Mouse (Mus musculus) CH12.LX (cell line): ENCODE results near the gene Asb17. TPM values are rescaled to one million over a fixed set of nuclear protein-coding genes. Genes with fewer than 3 reads are reported as not detected.

ENCODE experiments used
- DNase-seq: peaks from one replicate; pipeline ENCODE4 v3.0.0-alpha.2; 2013; ENCODE audit errors: extremely low read depth
- H3K27ac ChIP-seq: 2 replicates; pipeline ENCODE4 v1.5.1; 2012; ENCODE audit warnings: low read depth, mild to moderate bottlenecking, control low read depth, moderate library complexity; ENCODE audit not compliant: insufficient read depth
- H3K27me3 ChIP-seq: replicated peaks from 2 replicates; pipeline ENCODE3; 2012; ENCODE audit warnings: inconsistent platforms
- H3K36me3 ChIP-seq, 2 experiments: replicated peaks in 1 of 2; 2 replicates each; pipeline versions ENCODE3 to v1.6.1; 2012; ENCODE audit warnings: inconsistent platforms in 1 of 2, low read length in 1 of 2, mild to moderate bottlenecking in 1 of 2, mixed read lengths in 1 of 2, moderate library complexity in 1 of 2; ENCODE audit not compliant: control insufficient read depth in 1 of 2, insufficient read depth in 1 of 2
- H3K4me1 ChIP-seq, 2 experiments: 2 replicates each; pipeline ENCODE4 v1.6.1; 2012; ENCODE audit warnings: inconsistent platforms in 1 of 2, moderate library complexity in 1 of 2; ENCODE audit not compliant: insufficient read depth in 2 of 2, control insufficient read depth in 1 of 2
- H3K4me2 ChIP-seq: 2 replicates; pipeline ENCODE4 v1.6.1; 2012; ENCODE audit warnings: low read depth, mild to moderate bottlenecking, control low read depth; ENCODE audit not compliant: poor library complexity, insufficient read depth, severe bottlenecking
- H3K4me3 ChIP-seq, 3 experiments: fragments of 150-350 bp in 1 of 3; sonication (generic) in 1 of 3; replicated peaks in 1 of 3; 2 replicates each; pipeline versions ENCODE3 to v1.5.1; 2011 to 2012; ENCODE audit warnings: low read depth in 2 of 3, low read length in 2 of 3, mild to moderate bottlenecking in 2 of 3, moderate library complexity in 2 of 3, control low read depth in 1 of 3, improper control_type of control experiment in 1 of 3, inconsistent platforms in 1 of 3, mixed read lengths in 1 of 3; ENCODE audit not compliant: poor library complexity in 1 of 3
- H3K79me2 ChIP-seq: replicated peaks from 2 replicates; pipeline ENCODE4 v1.6.1; 2012; ENCODE audit warnings: mild to moderate bottlenecking, moderate library complexity; ENCODE audit not compliant: control insufficient read depth, poor library complexity, insufficient read depth, severe bottlenecking; ENCODE audit errors: extremely low read depth
- H3K9ac ChIP-seq: 2 replicates; pipeline ENCODE4 v1.6.1; 2012; ENCODE audit warnings: low read depth, mild to moderate bottlenecking, control low read depth, moderate library complexity; ENCODE audit not compliant: insufficient read depth
- H3K9me3 ChIP-seq: replicated peaks from 2 replicates; pipeline ENCODE3; 2012; ENCODE audit warnings: low read length, inconsistent platforms, mixed read lengths
- BHLHE40 ChIP-seq: IDR thresholded peaks from 2 replicates; pipeline ENCODE4 v1.6.1; 2011; ENCODE audit warnings: mild to moderate bottlenecking, low read depth, low read length, improper control_type of control experiment
- CHD2 ChIP-seq: IDR thresholded peaks from 2 replicates; pipeline ENCODE4 v1.6.1; 2011; ENCODE audit warnings: low read length, improper control_type of control experiment
- E2F4 ChIP-seq: IDR thresholded peaks from 2 replicates; pipeline ENCODE4 v1.6.1; 2011; ENCODE audit warnings: low read depth, low read length, improper control_type of control experiment; ENCODE audit not compliant: insufficient replicate concordance
- EP300 ChIP-seq: IDR thresholded peaks from 2 replicates; pipeline ENCODE4 v1.6.1; 2011; ENCODE audit warnings: low read length, improper control_type of control experiment
- GABPA ChIP-seq: IDR thresholded peaks from 2 replicates; pipeline ENCODE4 v1.6.1; 2012; ENCODE audit warnings: low read depth, low read length, improper control_type of control experiment, inconsistent platforms; ENCODE audit not compliant: insufficient replicate concordance
- HCFC1 ChIP-seq: IDR thresholded peaks from 2 replicates; pipeline ENCODE4 v1.6.1; 2012; ENCODE audit warnings: low read depth, mild to moderate bottlenecking, inconsistent platforms, low read length, improper control_type of control experiment
- IRF4 ChIP-seq: IDR thresholded peaks from 2 replicates; pipeline ENCODE4 v1.6.1; 2014; ENCODE audit warnings: low read depth, mild to moderate bottlenecking, inconsistent platforms, low read length, improper control_type of control experiment
- JUN ChIP-seq: IDR thresholded peaks from 2 replicates; pipeline ENCODE4 v1.6.1; 2011; ENCODE audit warnings: low read depth, mild to moderate bottlenecking, low read length, improper control_type of control experiment, moderate library complexity; ENCODE audit not compliant: insufficient read depth
- MAFK ChIP-seq: IDR thresholded peaks from 2 replicates; pipeline ENCODE4 v1.6.1; 2011; ENCODE audit warnings: low read length, improper control_type of control experiment; ENCODE audit not compliant: insufficient replicate concordance
- MAX ChIP-seq: IDR thresholded peaks from 2 replicates; pipeline ENCODE4 v1.6.1; 2011; ENCODE audit warnings: low read length, improper control_type of control experiment
- MAZ ChIP-seq: IDR thresholded peaks from 2 replicates; pipeline ENCODE4 v1.6.1; 2012; ENCODE audit warnings: low read depth, mild to moderate bottlenecking, inconsistent platforms, low read length, improper control_type of control experiment, moderate library complexity
- MXI1 ChIP-seq: IDR thresholded peaks from 2 replicates; pipeline ENCODE4 v1.6.1; 2011; ENCODE audit warnings: mild to moderate bottlenecking, low read depth, low read length, improper control_type of control experiment
- NELFE ChIP-seq: IDR thresholded peaks from 2 replicates; pipeline ENCODE4 v1.6.1; 2011; ENCODE audit warnings: low read depth, low read length, improper control_type of control experiment
- PAX5 ChIP-seq: IDR thresholded peaks from 2 replicates; pipeline ENCODE4 v1.6.1; 2012; ENCODE audit warnings: low read length, inconsistent platforms, mixed read lengths
- POLR2A ChIP-seq: IDR thresholded peaks from 2 replicates; pipeline ENCODE4 v1.6.1; 2011; ENCODE audit warnings: low read depth, mild to moderate bottlenecking, improper control_type of control experiment, low read length
- POLR2AphosphoS2 ChIP-seq: IDR thresholded peaks from 2 replicates; pipeline ENCODE4 v1.6.1; 2011; ENCODE audit warnings: low read depth, low read length, improper control_type of control experiment
- SIN3A ChIP-seq: IDR thresholded peaks from 2 replicates; pipeline ENCODE4 v1.6.1; 2012; ENCODE audit warnings: low read length, improper control_type of control experiment, inconsistent platforms
- UBTF ChIP-seq: IDR thresholded peaks from 2 replicates; pipeline ENCODE4 v1.6.1; 2012; ENCODE audit warnings: low read depth, mild to moderate bottlenecking, inconsistent platforms, low read length, improper control_type of control experiment, moderate library complexity
- USF1 ChIP-seq: IDR thresholded peaks from 2 replicates; pipeline ENCODE4 v1.6.1; 2014; ENCODE audit warnings: low read depth, mild to moderate bottlenecking, inconsistent platforms, low read length, improper control_type of control experiment
- ZC3H11A ChIP-seq: IDR thresholded peaks from 2 replicates; pipeline ENCODE4 v1.6.1; 2012; ENCODE audit warnings: low read depth, mild to moderate bottlenecking, inconsistent platforms, low read length, improper control_type of control experiment
- ZKSCAN1 ChIP-seq: IDR thresholded peaks from 2 replicates; pipeline ENCODE4 v1.6.1; 2012; ENCODE audit warnings: low read depth, inconsistent platforms, low read length, improper control_type of control experiment, borderline replicate concordance
- dilution Hi-C: fragments of 300-500 bp; cut with MboI; formaldehyde crosslinking; loops from 2 replicates; pipeline ENCODE4 v1.14.3; 2020; ENCODE audit warnings: low sequenced_read_pairs; ENCODE audit not compliant: extremely low pct_unique_long_range_greater_than_20kb, extremely low pct_ligation_motif_present
- in situ Hi-C: fragments of 300-500 bp; cut with MboI; formaldehyde crosslinking; loops from 3 replicates; pipeline ENCODE4 v1.14.3; 2019; ENCODE audit warnings: low sequenced_read_pairs, low pct_ligation_motif_present, low pct_unique_long_range_greater_than_20kb, mixed read lengths
- polyA plus RNA-seq: library from polyadenylated mRNA; unstranded; fragments of >175 nt; gene quantifications from 2 replicates; pipeline ENCODE4 v1.2.1, GENCODE M21; 2012; ENCODE audit warnings: low read depth; ENCODE audit not compliant: insufficient read length
- total RNA-seq, 2 experiments: library from RNA; depleted of rRNA; stranded (reverse); fragments of 300-350 nt in 1 of 2; fragments of >200 nt in 1 of 2; gene quantifications; 2 replicates each; pipeline ENCODE4 v1.2.3; 2012 to 2014

Asb17 gene
- total and polyA plus RNA-seq, 3 experiments, result 0.13 to 0.27 TPM; not detected in 1

- H3K27me3 ChIP-seq, result no peaks in the 10 kb centered on the region
- H3K9ac ChIP-seq, result no peak overlapping the region
- no peak overlapping the region for H3K27ac ChIP-seq
- no peak overlapping the region for H3K4me2 ChIP-seq
- dilution Hi-C loops, result loop anchor here (25.0 kb wide), 1 partner anchor 156 kb away; no protein-coding TSS in a partner anchor
- no peak for DNase-seq
- no peaks in the 10 kb centered on the region for H3K79me2 ChIP-seq
- H3K36me3 ChIP-seq, result no peaks in the 10 kb centered on the region
- no peak overlapping the region for H3K4me3 ChIP-seq
- in situ Hi-C loops, result no loop called here
- peaks cover 14% of the 10 kb centered on the region for H3K9me3 ChIP-seq
- H3K4me1 ChIP-seq, result peaks cover 2 to 25% of the 10 kb centered on the region in 2 experiments; a peak in 3 of 4 replicates
- TF ChIP-seq MAFK (0 out of 2 replicates have a peak, but pooled peaks have one; percentile 23), NELFE (no peak), POLR2A (no peak)
Observed at GRCm38 (mm10) chr3:153818723-153819122, 25.3 kb upstream of the Asb17 start.

GRCm38 (mm10) chr3:153819438-153819837, 24.6 kb upstream of the Asb17 start:
- in situ Hi-C loops, result no loop called here
- no peak overlapping the region for H3K4me3 ChIP-seq
- H3K9me3 ChIP-seq, result peaks cover 14% of the 10 kb centered on the region
- TF ChIP-seq GABPA, result no peak
- TF ChIP-seq IRF4, result no peak
- no peak for TF ChIP-seq MAZ
- no peak for TF ChIP-seq E2F4
- TF ChIP-seq UBTF, result no peak
- TF ChIP-seq USF1, result no peak
- no peak for TF ChIP-seq JUN
- TF ChIP-seq POLR2AphosphoS2, result no peak
- no peak for TF ChIP-seq HCFC1
- no peak for TF ChIP-seq CHD2
- TF ChIP-seq MXI1, result no peak
- no peak for TF ChIP-seq EP300
- TF ChIP-seq ZKSCAN1, result no peak
- TF ChIP-seq ZC3H11A, result no peak
- TF ChIP-seq SIN3A, result no peak
- no peak for TF ChIP-seq MAX
- TF ChIP-seq PAX5, result no peak
- no peak for TF ChIP-seq BHLHE40
- TF ChIP-seq, all 38 proteins: peak for 0
- H3K36me3 ChIP-seq, result no peaks in the 10 kb centered on the region
- no peaks in the 10 kb centered on the region for H3K79me2 ChIP-seq
- no peak overlapping the region for H3K27ac ChIP-seq
- H3K9ac ChIP-seq, result no peak overlapping the region
- DNase-seq, result no peak
- no peak overlapping the region for H3K4me2 ChIP-seq
- peaks cover 2 to 25% of the 10 kb centered on the region in 2 experiments; a peak in 3 of 4 replicates for H3K4me1 ChIP-seq
- H3K27me3 ChIP-seq, result no peaks in the 10 kb centered on the region
- dilution Hi-C loops, result loop anchor here (25.0 kb wide), 1 partner anchor 157 kb away; no protein-coding TSS in a partner anchor
